Mouse (Mus musculus) bone marrow, adult 2 months (tissue): ENCODE data around the gene Rbm43.

ENCODE experiments used
- CTCF ChIP-seq: fragments of 200-500 bp; IDR thresholded peaks from 2 replicates; pipeline ENCODE4 v1.5.1; 2011; ENCODE audit warnings: low read length, control low read depth; ENCODE audit not compliant: control insufficient read depth, insufficient read depth
- POLR2A ChIP-seq: fragments of 200-500 bp; IDR thresholded peaks from 2 replicates; pipeline ENCODE4 v1.6.1; 2011; ENCODE audit warnings: low read depth, mild to moderate bottlenecking, control low read depth, low read length, borderline replicate concordance; ENCODE audit not compliant: control insufficient read depth

DNA sequence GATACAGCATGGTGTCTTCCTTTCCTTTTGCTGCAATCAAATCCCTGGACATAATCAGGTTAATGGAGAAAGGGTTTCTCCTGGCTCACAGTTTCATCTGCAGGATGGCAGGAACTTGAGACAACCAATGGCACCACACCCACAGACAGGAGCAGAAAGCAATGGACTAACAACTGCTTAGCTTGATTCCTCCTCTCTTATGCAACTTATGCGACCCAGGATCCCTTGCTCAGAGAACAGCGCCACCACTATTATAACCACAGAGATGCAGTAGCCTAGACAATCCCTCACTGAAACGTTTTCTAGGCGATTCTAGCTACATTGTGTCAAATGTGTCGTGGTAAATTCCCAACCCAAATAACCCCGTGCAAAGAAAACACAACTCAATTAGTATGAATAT lies 2.0 kb upstream of the Rbm43 start:
- TF ChIP-seq POLR2A = no peak
- no peak for TF ChIP-seq CTCF
